Mouse (Mus musculus) heart, adult 2 months (tissue): Measurements from ENCODE around the gene Igfbp4.

Source experiments
- CTCF ChIP-seq: fragments of 200-600 bp; IDR thresholded peaks from 2 replicates; pipeline ENCODE4 v1.8.1; 2022; ENCODE audit warnings: antibody characterized with exemption, mild to moderate bottlenecking, moderate library complexity
- EP300 ChIP-seq: fragments of 200-500 bp; IDR thresholded peaks from 2 replicates; pipeline ENCODE4 v1.6.1; 2011; ENCODE audit warnings: low read depth, low read length, control low read depth; ENCODE audit not compliant: insufficient read depth
- POLR2A ChIP-seq: fragments of 200-500 bp; IDR thresholded peaks from 2 replicates; pipeline ENCODE4 v1.6.1; 2011; ENCODE audit warnings: mild to moderate bottlenecking, low read depth, low read length, control low read depth; ENCODE audit not compliant: insufficient read depth

- no peak for TF ChIP-seq CTCF
- no peak for TF ChIP-seq POLR2A
- no peak for TF ChIP-seq EP300
Measured at GRCm38 (mm10) chr11:99077869-99078268, 36.8 kb downstream of the Igfbp4 start.
